Mouse (Mus musculus): ENCODE results near the gene Mta2.
A peak's percentile ranks its signal among the peaks of the same experiment; 100 is the strongest.
"Not testable (repeated sequence)": the region's sequence is repeated elsewhere in the genome, so short reads cannot be mapped to it uniquely, and the experiment has no call there.

Mta2 gene

GRCm38 (mm10) chr19:8967893-8968292 is 26.2 kb downstream of the Mta2 start:
- DNase-seq, result no peak

GRCm38 (mm10) chr19:8972491-8972890 is 30.8 kb downstream of the Mta2 start:
- not testable (repeated sequence) for DNase-seq

GRCm38 (mm10) chr19:8974638-8975037 is 33.0 kb downstream of the Mta2 start:
- no peak for DNase-seq

- DNase-seq, result no peak
These were observed 33.8 kb downstream of the Mta2 start for GRCm38 (mm10) chr19:8975491-8975890.

- DNase-seq, result peak; percentile 54 to 60
These were observed 34.9 kb downstream of the Mta2 start for GRCm38 (mm10) chr19:8976535-8976934.

GRCm38 (mm10) chr19:8980771-8981170 is 39.1 kb downstream of the Mta2 start:
- DNase-seq, result no peak

GRCm38 (mm10) chr19:8981450-8982168 is 39.9 kb downstream of the Mta2 start:
- no peak for DNase-seq

GRCm38 (mm10) chr19:8982303-8983149 is 40.9 kb downstream of the Mta2 start:
- no peak for DNase-seq

- no peak for DNase-seq
These were observed 41.5 kb downstream of the Mta2 start for GRCm38 (mm10) chr19:8983150-8983650.

GRCm38 (mm10) chr19:8984255-8984868 is 42.7 kb downstream of the Mta2 start:
- no peak for DNase-seq

- no peak for DNase-seq
These were observed 44.2 kb downstream of the Mta2 start for GRCm38 (mm10) chr19:8985891-8986290.

- DNase-seq, result no peak
These were observed 46.1 kb downstream of the Mta2 start for GRCm38 (mm10) chr19:8987816-8988215.

GRCm38 (mm10) chr19:8988346-8989065 is 46.8 kb downstream of the Mta2 start:
- no peak for DNase-seq

GRCm38 (mm10) chr19:8989066-8989566 is 47.4 kb downstream of the Mta2 start, which contains the start of gene Ahnak:
Gene Ahnak (plus strand): TSS chr19:8989284.
- DNase-seq, result peak; percentile 16 to 31

- peak in 1 of 2 experiments; percentile 30 for DNase-seq
These were observed 48.1 kb downstream of the Mta2 start for GRCm38 (mm10) chr19:8989567-8990431.

GRCm38 (mm10) chr19:8990432-8991102 is 48.9 kb downstream of the Mta2 start:
- DNase-seq, result no peak

GRCm38 (mm10) chr19:8991245-8991870 is 49.7 kb downstream of the Mta2 start:
- DNase-seq, result no peak

GRCm38 (mm10) chr19:8991871-8992735 is 50.4 kb downstream of the Mta2 start:
- DNase-seq, result no peak
